Mouse (Mus musculus) cerebellum, adult 2 months (tissue): ENCODE measurements at regions not wholly inside any gene's neighbourhood (a gene's known extent, or its start where the extent isn't known, plus 50 kb on each side); places are given as distances from the start of the nearest gene placed in this dataset.

Source experiments
- CTCF ChIP-seq: fragments of 200-500 bp; IDR thresholded peaks from 2 replicates; pipeline ENCODE4 v1.5.1; 2011; ENCODE audit warnings: low read depth, mild to moderate bottlenecking, control low read depth, low read length, moderate library complexity, borderline replicate concordance; ENCODE audit not compliant: insufficient read depth
- POLR2A ChIP-seq: fragments of 200-500 bp; IDR thresholded peaks from 2 replicates; pipeline ENCODE4 v1.6.1; 2011; ENCODE audit warnings: low read length, control low read depth, borderline replicate concordance; ENCODE audit not compliant: insufficient read depth

DNA sequence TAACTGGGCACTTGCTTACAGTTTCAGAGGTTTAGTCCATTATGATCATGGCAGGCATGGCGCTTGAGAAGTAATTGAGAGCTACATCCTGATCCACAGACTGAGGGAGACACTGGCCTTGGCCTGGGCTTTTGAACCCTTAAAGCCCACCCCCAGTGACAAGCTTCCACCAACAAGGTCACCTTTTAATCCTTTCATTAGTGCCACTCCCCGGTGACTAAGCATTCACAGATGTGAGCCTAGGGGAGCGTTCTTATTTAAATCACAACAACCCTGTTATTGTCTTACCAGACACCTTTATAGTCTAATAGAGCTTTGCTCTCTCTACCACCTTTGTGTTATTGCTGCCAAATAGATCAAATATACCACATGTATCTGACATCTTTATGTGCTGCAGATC lies 120.4 kb downstream of the Hsd17b3 start:
- TF ChIP-seq CTCF: no peak
- no peak for TF ChIP-seq POLR2A
